Mouse (Mus musculus) E14TG2a.4 (cell line): ENCODE results near the gene Cd46.

Source experiments
- CTCF ChIP-seq: conservative IDR thresholded peaks from 2 replicates; pipeline ENCODE4 v1.5.1; 2014; ENCODE audit warnings: low read length
- NANOG ChIP-seq: IDR thresholded peaks from 2 replicates; pipeline ENCODE4 v1.6.1; 2014; ENCODE audit warnings: borderline replicate concordance, low read length, mixed read lengths
- POU5F1 ChIP-seq: IDR thresholded peaks from 2 replicates; pipeline ENCODE4 v1.6.1; 2014; ENCODE audit warnings: low read length, borderline replicate concordance

GRCm38 (mm10) chr1:195027507-195027906 is 64.5 kb downstream of the Cd46 start:
- TF ChIP-seq CTCF = no peak
- no peak for TF ChIP-seq POU5F1
- no peak for TF ChIP-seq NANOG
